Mouse (Mus musculus): ENCODE data around the gene B3galt2. TPM values are rescaled to one million over a fixed set of nuclear protein-coding genes. Genes with fewer than 3 reads are reported as not detected.
"Not testable (repeated sequence)": the region's sequence is repeated elsewhere in the genome, so short reads cannot be mapped to it uniquely, and the experiment has no call there.

B3galt2 gene
- 10 to 100 TPM; 11.6 to 12.8 TPM for total RNA-seq (2021)
- long read RNA-seq, experiment 1, full-length matches to known transcripts: 22 of 22 reads
- long read RNA-seq, experiment 1, partial matches to known transcripts: 0 of 22 reads
- long read RNA-seq, experiment 1, other reads (novel, unspliced or antisense): 0 of 22 reads
- long read RNA-seq, experiment 2, full-length matches to known transcripts: 29 of 31 reads
- long read RNA-seq, experiment 2, partial matches to known transcripts: 0 of 31 reads
- long read RNA-seq, experiment 2, other reads (novel, unspliced or antisense): 2 of 31 reads

DNA sequence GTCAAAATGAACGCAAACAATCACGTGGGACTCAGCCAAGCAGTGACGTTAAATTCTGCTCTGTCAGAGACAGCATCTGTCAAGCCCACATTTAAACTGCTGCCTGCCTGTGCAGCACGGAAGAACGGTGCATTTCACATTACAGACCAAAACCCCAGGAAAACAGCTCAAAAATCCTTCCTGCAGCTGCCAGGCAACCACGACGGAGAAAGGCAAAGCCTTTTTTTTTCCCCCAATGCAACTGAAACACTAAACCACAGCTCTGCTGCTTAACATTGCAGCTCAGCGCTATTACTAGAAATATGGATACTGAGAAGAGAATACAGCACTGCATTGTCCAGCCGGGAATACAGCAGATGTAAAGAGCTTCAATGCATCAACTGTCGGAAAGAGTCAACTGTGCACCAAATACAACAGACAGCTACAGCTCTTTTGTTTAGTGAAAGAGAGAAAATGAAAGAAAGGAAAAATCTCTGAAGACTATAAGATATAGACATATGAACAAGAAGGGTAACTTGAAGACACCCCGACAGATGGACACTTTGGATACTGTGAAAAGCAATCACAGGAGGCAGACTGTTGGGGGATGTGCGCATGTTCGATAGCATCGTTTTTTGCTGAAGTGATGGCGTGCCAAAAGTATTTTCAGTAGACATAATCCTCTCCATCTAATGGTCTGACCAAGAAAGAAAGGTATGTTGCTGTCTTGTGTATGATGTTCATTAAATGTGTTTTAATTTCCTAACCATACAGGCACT, at the start of gene B3galt2:
B3galt2 (plus strand) TSS at position 15 of the 758 bp plus-strand sequence.
- peak in 1 of 2 experiments; percentile 18 for DNase-seq (ENCODE audit: low spot score in 2 of 2)

DNA sequence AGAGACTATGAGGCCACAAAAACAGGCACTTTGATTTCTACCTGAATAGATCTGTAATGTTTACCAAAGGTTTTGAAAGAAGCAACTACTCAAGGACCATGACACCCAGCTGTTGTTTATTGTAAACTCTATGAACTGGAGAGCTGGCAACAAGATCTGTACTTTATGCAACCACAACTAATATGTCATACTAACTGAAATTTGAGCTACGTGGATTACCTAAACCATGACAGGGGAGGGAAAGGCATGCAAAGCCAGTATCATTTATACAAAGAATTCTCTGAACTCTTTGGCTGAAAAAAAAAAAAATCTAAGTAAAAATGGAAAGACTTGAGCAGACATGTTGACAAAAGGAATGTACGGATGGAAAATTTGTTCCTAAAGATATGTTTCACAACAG, 43.6 kb upstream of the B3galt2 start:
- DNase-seq (ENCODE audit: low spot score in 2 of 2): no peak

DNA sequence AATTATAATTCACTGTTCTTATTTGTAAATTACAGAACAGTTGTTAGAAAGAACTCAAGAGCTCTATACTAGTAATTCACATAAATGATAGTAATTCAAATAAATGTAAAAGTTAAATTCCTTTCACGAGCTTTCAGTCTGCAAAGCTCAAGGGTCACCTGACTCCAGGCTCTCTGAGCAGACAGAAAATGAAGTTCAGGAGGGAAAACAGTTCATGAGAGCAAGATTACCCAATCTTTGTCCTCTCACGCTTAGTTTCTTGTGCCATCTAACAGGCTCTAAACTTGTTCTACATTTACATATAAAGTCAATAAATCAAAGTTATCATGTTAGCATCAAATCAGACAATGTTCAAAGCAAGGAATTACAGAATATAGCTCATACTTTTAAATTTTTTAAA, 31.6 kb upstream of the B3galt2 start:
- DNase-seq (ENCODE audit: low spot score in 2 of 2): no peak

DNA sequence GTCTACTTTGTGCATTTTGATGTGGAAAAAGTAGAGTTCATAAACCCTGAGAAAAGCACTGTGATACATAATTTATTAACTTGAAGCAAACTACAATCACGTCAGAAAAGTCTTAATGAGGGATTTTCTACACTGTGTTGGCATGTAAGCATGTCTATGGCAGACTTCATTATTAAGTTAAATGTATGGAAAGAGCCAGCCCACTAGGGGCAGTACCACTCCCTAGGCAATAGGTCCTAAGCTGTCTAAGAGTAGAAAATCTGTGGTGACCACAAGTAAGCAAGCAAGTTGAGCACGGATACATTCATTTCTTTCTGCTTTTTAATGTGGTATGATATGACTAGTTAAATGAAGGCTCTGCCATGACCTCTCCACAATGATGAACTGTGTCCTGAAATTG, 27.6 kb upstream of the B3galt2 start:
- DNase-seq (ENCODE audit: low spot score in 2 of 2): no peak

DNA sequence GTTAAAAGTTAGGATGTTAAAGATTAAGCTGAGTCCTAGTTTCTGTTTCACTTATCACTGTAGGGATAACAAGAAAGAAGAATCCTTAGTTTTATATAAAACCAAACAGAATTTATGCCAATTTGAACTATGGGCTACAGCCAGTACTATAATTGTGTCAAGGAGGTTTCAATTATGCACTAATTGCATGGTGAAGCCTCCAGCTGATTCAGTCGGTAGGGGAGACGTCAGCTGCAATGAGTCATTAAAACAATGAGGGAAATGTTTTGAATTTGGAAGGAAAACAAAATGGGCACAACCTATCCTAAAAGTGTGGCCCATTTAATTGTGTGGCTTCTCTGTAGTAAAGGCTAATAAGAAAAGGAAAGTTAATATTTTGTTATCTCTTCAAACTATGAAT, 20.7 kb upstream of the B3galt2 start:
- DNase-seq (ENCODE audit: low spot score in 2 of 2): no peak

DNA sequence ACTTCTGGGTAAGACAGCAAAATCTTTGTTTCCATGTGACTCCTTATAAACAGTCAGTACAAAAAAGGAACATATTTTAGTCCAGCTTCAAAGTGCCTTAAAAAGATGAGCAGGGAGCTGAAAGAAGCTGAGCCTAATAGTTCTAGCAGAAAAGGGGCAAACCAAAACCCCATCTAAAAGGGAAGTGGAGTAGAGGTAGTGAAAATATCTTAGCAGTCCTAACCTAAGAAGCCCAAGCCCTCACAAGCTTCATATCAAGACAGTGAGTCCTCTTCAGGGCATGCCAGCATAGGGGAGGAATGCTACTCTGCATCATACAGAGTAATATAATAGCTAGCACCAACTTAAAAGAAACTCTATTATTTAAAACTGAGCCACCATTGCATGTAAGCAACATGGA, 18.5 kb upstream of the B3galt2 start:
- no peak for DNase-seq (ENCODE audit: low spot score in 2 of 2)

DNA sequence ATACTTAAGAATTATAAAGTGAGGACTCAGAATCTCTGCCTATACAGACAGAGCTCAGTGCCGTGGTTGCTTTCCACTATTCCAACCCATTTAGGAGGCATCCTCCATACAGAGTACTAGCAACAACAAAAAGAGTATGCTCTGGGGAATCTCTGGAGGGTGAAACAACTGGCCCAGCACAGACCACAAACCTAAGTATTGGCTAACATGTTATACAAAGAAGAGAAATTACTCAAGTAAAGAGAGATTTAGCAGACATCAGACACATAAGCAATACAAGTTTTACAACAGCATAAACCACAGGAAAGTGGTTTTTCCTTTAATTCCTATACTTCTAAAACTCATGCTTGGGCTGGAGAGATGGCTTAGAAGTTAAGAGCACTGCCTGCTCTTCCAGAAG, 17.8 kb upstream of the B3galt2 start:
- no peak for DNase-seq (ENCODE audit: low spot score in 2 of 2)

DNA sequence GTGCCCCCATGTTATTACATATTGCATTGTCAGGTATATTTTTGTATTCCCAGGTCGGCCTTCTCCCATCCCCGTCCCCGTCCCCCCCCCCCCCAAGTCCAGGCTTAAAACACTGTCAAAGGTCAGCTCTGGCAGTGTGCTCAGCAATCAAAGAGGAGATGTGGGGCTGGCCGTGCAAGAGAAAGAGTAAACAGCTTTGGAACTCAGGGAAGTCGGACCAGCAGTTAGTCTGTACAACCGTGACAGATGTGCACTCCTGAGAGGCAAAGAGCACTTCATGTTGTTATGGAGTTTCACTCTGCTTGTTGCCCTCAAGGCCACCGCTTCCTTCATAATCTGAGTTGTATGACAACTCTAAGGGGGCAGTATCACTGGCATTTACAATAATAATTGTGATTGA, 9.1 kb upstream of the B3galt2 start:
- DNase-seq (ENCODE audit: low spot score in 2 of 2): no peak

DNA sequence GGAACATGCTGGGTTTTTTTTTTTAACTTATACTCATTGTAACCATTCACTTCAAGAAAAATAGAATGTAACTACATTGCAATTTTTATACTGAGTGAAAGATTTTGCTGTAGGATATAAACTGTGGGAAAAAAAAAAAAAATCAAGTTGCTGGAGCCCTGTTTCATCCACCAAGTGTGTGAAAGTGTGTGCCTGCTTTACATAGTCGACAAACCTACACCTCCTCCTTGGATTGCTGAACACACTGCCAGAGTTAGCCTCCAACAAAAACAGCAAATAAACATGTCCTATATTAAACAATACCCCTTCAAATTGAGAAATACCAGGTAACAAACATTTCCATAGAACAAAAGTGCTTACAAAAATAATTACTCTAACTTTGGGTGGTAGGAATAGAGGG, 8.1 kb upstream of the B3galt2 start:
- DNase-seq (ENCODE audit: low spot score in 2 of 2): no peak

DNA sequence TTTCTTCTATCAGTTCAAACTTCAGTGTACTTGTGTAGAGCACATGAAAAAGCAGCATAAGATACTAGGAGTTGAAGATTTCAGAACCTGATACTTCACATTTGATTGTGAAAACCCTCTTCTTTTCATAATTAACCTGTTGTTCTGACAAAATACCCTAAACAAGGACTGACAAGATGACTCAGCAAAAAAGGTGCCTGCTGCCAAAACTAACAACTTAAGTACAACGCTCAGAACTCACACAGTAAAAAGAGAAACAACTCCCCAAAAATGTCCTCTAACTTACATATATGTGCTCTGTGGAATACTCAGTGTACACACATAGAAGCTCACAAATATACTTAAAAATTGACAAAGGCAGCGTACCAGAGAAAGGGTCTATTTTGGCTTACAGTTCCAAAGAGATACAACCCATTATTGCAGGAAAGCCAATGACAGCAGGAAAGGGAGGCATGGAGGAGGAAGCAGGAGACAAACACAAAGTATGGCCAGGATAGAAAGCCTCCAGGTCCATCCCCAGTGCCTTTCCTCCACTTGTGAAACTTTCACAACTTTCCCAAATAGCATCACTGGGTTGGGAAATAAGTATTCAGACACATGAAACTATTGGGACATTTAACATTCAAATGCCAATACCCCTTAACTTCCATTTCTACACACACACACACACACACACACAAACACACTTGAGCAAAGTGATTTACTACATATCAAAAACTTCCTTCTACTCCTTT, 7.4 kb upstream of the B3galt2 start:
- no peak for DNase-seq (ENCODE audit: low spot score in 2 of 2)

DNA sequence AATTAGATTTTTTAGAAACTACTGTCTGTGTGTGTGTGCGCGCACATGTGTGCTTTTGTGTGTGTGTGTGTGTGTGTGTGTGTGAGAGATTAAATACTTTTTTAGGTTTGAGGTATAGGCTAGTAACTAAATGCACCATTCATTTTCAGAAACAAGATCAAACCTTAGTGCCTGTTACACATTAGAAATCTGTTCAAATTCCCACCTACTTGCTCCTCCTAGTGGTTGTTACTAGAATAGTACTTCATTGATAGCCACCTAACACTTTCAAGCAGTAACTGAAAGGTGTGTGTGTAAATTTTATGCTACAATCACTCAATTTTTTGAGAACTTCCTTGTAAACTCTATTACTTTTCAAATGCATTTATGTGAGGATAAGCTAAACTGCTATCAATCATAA, 3.8 kb downstream of the B3galt2 start:
- no peak for DNase-seq (ENCODE audit: low spot score in 2 of 2)

DNA sequence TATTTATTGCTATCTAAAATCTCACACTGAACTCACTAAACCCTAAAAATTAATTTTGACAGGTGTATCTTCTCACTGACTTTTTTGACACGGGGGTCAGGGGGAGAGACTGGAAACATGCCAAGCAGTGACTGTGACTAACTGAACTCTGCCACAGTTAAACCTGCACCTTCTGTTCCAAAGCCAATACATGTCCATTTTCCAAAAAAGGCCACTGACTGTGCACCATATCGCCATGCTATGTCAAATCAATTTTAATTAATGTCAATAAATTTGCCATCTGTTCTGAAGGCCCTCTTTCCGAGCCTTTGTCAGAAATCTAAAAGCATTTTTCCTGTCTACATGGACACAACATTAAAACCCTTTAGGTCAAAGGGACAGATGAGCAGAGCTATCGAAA, 4.9 kb downstream of the B3galt2 start:
- DNase-seq (ENCODE audit: low spot score in 2 of 2): no peak

DNA sequence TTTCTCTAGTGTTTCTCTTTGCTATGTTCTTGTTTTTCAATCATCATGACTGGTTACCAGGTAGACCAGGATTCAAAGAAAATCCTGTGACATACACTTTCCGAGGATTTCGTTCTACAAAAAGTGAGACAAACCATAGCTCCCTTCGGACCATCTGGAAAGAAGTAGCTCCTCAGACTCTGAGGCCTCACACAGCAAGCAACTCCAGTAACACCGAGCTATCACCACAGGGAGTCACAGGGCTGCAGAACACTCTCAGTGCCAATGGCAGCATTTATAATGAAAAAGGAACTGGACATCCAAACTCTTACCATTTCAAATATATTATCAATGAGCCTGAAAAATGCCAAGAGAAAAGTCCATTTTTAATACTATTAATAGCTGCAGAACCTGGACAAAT, 5.8 kb downstream of the B3galt2 start:
- no peak for DNase-seq (ENCODE audit: low spot score in 2 of 2)

DNA sequence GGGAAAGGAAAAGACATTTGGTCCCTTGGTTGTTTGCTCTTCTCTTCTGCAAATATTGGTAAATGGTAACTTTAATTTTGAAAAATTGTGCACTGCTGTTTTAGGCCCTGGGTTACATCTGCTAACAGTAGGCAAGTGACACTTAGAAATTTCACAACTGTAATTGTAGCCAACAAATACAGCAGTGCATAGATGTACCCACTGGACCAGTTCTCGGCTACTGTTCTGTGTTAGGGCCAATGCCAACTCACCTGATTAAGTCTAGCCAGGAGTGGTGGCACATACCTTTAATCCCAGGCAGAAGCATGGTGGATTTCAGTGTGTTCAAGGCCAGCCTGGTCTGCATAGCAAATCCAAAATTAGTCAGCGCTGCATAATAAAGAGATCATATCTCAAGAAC, 9.9 kb downstream of the B3galt2 start:
- DNase-seq (ENCODE audit: low spot score in 2 of 2): no peak

DNA sequence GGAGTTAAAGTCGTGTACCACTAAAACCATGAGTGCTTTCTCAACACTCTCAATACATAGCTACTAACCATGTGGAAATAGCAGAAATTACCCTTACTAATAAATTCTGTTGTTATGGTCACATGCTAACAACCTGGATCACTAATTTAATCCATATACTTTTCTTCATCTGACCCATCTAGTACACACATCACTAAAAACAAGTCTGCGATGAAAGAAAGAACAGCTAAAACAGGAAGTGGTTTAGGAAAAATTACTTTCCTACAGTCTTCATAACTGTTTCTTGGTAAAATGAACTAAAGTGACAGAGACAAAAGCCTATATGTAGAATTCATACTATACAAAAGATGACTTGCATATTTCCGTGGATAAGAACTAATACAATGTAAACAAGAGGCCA, 13.2 kb downstream of the B3galt2 start:
- no peak for DNase-seq (ENCODE audit: low spot score in 2 of 2)

DNA sequence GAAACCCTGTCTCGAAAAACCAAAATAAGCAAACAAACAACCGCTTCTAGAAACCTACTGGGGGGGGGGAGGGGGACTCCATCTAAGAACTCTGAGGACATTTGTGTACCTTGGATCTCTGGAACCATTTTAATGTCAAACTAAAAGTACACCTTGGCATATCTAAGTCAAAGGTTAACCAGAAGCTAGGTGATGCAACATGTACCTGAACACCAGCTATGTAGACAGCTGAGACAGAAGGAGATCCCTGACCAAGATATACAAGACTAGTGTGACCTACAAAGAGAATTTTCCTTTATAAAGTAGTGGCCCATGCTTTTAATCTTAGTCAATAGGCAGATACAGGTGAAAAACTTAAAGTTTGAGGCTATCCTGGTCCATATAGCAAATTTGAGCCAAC, 22.7 kb downstream of the B3galt2 start:
- no peak for DNase-seq (ENCODE audit: low spot score in 2 of 2)

DNA sequence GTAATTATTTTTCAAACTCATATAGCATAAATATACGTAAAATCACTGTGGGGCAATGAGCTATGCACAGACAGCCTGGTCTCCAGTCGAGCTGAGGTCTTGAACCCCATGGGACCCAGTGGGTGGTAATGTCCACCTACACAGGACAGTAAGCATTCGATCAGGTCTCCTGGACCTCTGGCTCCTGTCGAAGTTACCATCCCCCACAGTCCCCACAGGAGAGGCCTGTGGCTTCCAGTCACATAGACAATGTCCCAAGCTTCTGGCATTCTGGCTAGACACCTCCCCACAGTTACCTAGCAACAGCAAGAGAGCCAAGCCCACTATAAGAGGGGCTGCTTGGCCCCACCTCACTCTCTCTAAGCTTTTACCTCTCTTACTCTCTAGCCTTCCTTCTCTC, 24.3 kb downstream of the B3galt2 start:
- not testable (repeated sequence) for DNase-seq (ENCODE audit: low spot score in 2 of 2)

DNA sequence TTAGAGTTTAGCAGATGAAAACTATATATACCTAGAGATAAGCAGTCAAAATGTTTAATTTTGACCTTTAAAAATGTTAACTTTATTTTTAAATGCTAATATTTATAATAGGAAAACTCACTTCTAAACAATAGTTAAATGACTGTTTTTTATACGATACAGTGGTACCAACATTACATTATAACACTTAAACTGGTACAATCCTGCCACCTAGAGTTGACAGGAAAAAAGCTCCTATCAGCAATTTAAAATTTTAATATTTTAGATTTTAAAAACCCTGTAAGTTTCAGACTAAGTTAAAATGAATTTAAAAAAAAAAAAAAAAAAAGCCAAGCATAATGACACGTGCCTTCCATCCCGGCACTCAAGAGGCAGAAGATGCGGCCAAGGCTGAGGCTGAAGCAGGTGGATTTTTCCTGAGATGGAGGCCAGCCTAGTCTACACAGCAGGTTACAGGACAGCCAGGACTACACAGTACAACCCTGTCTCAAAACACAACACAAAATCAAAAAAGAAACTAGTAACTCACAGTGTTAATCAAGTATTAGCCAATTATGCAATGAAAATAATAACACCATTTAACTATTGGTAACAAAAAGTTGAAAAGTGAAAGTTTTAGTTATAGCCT, 35.4 kb downstream of the B3galt2 start:
- DNase-seq (ENCODE audit: low spot score in 2 of 2): no peak

DNA sequence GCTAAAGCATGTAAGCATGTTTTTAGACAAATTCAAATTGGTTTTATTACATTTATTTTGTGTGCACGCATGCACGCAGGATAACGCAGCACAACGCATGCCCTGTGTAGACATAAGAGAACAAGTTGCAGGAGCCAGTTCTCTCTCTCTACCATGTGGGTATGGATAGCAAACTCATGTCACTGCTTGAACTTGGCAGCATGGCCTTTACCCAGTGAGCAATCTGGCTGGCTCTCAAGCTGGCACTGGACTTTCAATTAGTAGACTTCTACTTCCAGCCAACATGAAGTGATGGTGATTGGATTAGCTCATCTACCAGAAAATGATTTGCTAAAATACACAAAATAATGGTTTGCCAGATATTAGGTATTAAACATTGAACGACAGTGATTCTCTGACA, 40.6 kb downstream of the B3galt2 start:
- no peak for DNase-seq (ENCODE audit: low spot score in 2 of 2)

DNA sequence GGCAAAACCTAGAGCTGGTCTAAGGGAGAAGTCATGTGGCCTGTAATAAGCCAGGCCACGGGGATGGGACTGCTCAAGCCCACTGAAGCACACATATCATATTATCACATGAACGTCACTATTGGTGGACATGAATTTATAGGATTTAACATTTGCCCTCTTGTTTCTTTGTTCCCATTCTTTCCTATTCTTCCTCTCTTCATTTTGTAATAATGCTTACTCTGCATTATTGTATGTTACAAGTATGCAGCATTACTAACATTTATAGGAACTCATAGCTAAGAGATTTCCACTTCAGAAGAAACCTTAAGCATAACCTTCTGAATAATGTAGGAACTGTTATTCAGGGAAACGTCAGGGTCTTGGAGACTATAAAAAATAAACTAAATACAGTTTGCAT, 44.4 kb downstream of the B3galt2 start:
- DNase-seq (ENCODE audit: low spot score in 2 of 2): no peak

DNA sequence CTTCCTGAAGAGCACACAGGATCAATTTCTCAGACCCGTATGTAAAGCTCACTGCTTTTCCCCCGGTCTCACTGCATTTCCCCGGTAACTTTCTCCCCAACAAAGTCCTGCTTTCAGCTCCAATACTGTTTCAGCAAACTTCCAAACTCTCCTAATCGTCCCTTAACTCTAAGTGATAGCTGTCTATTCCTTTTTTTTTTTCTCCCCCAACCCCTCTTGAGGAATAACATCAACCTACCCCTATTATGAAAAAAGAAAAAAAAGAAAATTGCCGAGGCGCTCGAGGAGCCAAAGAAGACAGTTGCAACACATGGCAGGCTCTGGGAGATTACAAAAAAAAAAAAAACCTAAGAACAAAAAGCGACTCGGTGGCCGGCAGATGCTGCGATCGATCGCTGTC, 61.3 kb downstream of the B3galt2 start:
- DNase-seq (ENCODE audit: low spot score in 2 of 2): no peak
